Mouse (Mus musculus): ENCODE data around the gene Lrrtm1. TPM values are rescaled to one million over a fixed set of nuclear protein-coding genes. Genes with fewer than 3 reads are reported as not detected.

Gene Lrrtm1
- total RNA-seq (2023) = not detected

GRCm38 (mm10) chr6:77242601-77243406 lies at the start of gene Lrrtm1:
Gene Lrrtm1 (plus strand): TSS chr6:77242689.

